Mouse (Mus musculus) gastrocnemius, postnatal 10 days (tissue): ENCODE data around the gene Trim68. TPM values are rescaled to one million over a fixed set of nuclear protein-coding genes. Genes with fewer than 3 reads are reported as not detected.
A peak's percentile ranks its signal among the peaks of the same experiment; 100 is the strongest.
"Not testable (repeated sequence)": the region's sequence is repeated elsewhere in the genome, so short reads cannot be mapped to it uniquely, and the experiment has no call there.

Experiments used
- DNase-seq: peaks from one replicate; pipeline ENCODE4 v3.0.0; 2021; ENCODE audit warnings: mixed read lengths
- long read RNA-seq, 2 experiments: library from polyadenylated mRNA; stranded (forward); transcript quantifications; one replicate each; pipeline ENCODE4 v2.0.0; 2021
- total RNA-seq, 2 experiments: library from RNA; stranded (reverse); gene quantifications; 2 replicates each; pipeline ENCODE4 v1.2.3; 2021

The Trim68 gene
- 1 to 10 TPM; 4.7 to 6.6 TPM for total RNA-seq
- long read RNA-seq, experiment 1, partial matches to known transcripts = 0 of 6 reads
- long read RNA-seq, experiment 1, other reads (novel, unspliced or antisense) = 0 of 6 reads
- long read RNA-seq, experiment 2, partial matches to known transcripts = 0 of 7 reads
- long read RNA-seq, experiment 2, other reads (novel, unspliced or antisense) = 3 of 7 reads

- peak; percentile 87 for DNase-seq
Measured at GRCm38 (mm10) chr7:102686944-102687501, at the start of gene Trim68. Gene Trim68 (minus strand): TSS chr7:102687327.

GRCm38 (mm10) chr7:102733793-102734192 is 46.7 kb upstream of the Trim68 start:
- no peak for DNase-seq

GRCm38 (mm10) chr7:102727391-102727790 is 40.3 kb upstream of the Trim68 start, which contains the start of gene Olfr559:
Gene Olfr559 (minus strand): TSS chr7:102727491.
- DNase-seq = no peak

- no peak for DNase-seq
Measured at GRCm38 (mm10) chr7:102718970-102719369, 31.8 kb upstream of the Trim68 start, which contains the start of gene Olfr33. Gene Olfr33 (minus strand): TSS chr7:102719070.

GRCm38 (mm10) chr7:102701915-102702314 is 14.8 kb upstream of the Trim68 start, which contains the start of gene Olfr558:
Gene Olfr558 (plus strand): TSS chr7:102702215.
- DNase-seq = no peak

- no peak for DNase-seq
Measured at GRCm38 (mm10) chr7:102698461-102698860, 11.3 kb upstream of the Trim68 start.

- peak; percentile 10 for DNase-seq
Measured at GRCm38 (mm10) chr7:102695358-102696125, 8.4 kb upstream of the Trim68 start, which contains the start of gene Olfr557. Gene Olfr557 (plus strand): TSS chr7:102695910.

GRCm38 (mm10) chr7:102681916-102682315 is 5.2 kb downstream of the Trim68 start:
- DNase-seq = no peak

- no peak for DNase-seq
Measured at GRCm38 (mm10) chr7:102676225-102676624, 10.9 kb downstream of the Trim68 start.

- DNase-seq = no peak
Measured at GRCm38 (mm10) chr7:102665378-102665777, 21.7 kb downstream of the Trim68 start.

GRCm38 (mm10) chr7:102664599-102664998 is 22.5 kb downstream of the Trim68 start, which contains the start of gene Olfr556:
Gene Olfr556 (plus strand): TSS chr7:102664899.
- DNase-seq = no peak

- no peak for DNase-seq
Measured at GRCm38 (mm10) chr7:102658523-102658922, 28.6 kb downstream of the Trim68 start, which contains the start of gene Olfr555. Gene Olfr555 (plus strand): TSS chr7:102658823.

GRCm38 (mm10) chr7:102644945-102645344 is 42.2 kb downstream of the Trim68 start:
- DNase-seq = not testable (repeated sequence)

GRCm38 (mm10) chr7:102638132-102638531 is 49.0 kb downstream of the Trim68 start, which contains the start of gene Olfr554:
Gene Olfr554 (plus strand): TSS chr7:102638432.
- DNase-seq = no peak

GRCm38 (mm10) chr7:102636665-102637064 is 50.5 kb downstream of the Trim68 start:
- peak; percentile 14 for DNase-seq

Other genes with a start within 250 kb of the Trim68 start
- gene Rrm1, start 245.6 kb downstream of the Trim68 start, total RNA-seq = 10 to 100 TPM; 25.5 to 30.0 TPM
- not detected for gene Olfr543, start 205.6 kb downstream of the Trim68 start, total RNA-seq
- not detected for gene Olfr544, start 199.0 kb downstream of the Trim68 start, total RNA-seq
- gene Olfr545, start 187.8 kb downstream of the Trim68 start, total RNA-seq = not detected
- not detected for gene Olfr547, start 152.6 kb downstream of the Trim68 start, total RNA-seq
- gene Olfr548-ps1, start 146.4 kb downstream of the Trim68 start, total RNA-seq = not detected
- gene Olfr549, start 137.5 kb downstream of the Trim68 start, total RNA-seq = not detected
- gene Trim21, start 121.8 kb downstream of the Trim68 start, total RNA-seq = 1 to 10 TPM; 4.4 to 4.6 TPM
- gene Olfr550, start 115.9 kb downstream of the Trim68 start, total RNA-seq = under 1 TPM; 0.09 TPM
- not detected for gene Olfr551, start 95.4 kb downstream of the Trim68 start, total RNA-seq
- gene Olfr552, start 89.6 kb downstream of the Trim68 start, total RNA-seq = under 1 TPM in 1 of 2 experiments, not detected in 1; 0.07 TPM
- not detected for gene Olfr553, start 69.1 kb downstream of the Trim68 start, total RNA-seq
- gene Olfr554, start 48.9 kb downstream of the Trim68 start, total RNA-seq = not detected
- gene Olfr555, start 28.5 kb downstream of the Trim68 start, total RNA-seq = not detected
- not detected for gene Olfr556, start 22.4 kb downstream of the Trim68 start, total RNA-seq
- not detected for gene Olfr557, start 8.6 kb upstream of the Trim68 start, total RNA-seq
- gene Olfr558, start 14.9 kb upstream of the Trim68 start, total RNA-seq = 1 to 10 TPM; 3.4 to 3.8 TPM
- gene Olfr33, start 31.7 kb upstream of the Trim68 start, total RNA-seq = not detected
- gene Olfr559, start 40.2 kb upstream of the Trim68 start, total RNA-seq = not detected
- not detected for gene Olfr560, start 72.0 kb upstream of the Trim68 start, total RNA-seq
- 1 to 10 TPM; 1.3 to 1.4 TPM for gene Olfr78, start 72.1 kb upstream of the Trim68 start, total RNA-seq
- not detected for gene Olfr561, start 83.9 kb upstream of the Trim68 start, total RNA-seq
- gene Olfr564, start 116.2 kb upstream of the Trim68 start, total RNA-seq = not detected
- not detected for gene Olfr566, start 171.4 kb upstream of the Trim68 start, total RNA-seq
- gene Olfr568, start 189.8 kb upstream of the Trim68 start, total RNA-seq = not detected
- gene Olfr569, start 203.6 kb upstream of the Trim68 start, total RNA-seq = not detected
- not detected for gene Olfr570, start 207.2 kb upstream of the Trim68 start, total RNA-seq
- not detected for gene Olfr571, start 230.2 kb upstream of the Trim68 start, total RNA-seq
- not detected for gene Olfr572, start 237.1 kb upstream of the Trim68 start, total RNA-seq